19 mouse cellular contexts compared by ENCODE assay signal in genomic region chr5:117049940-117050339, GRCm38 (mm10).
DNase-seq lines count a peak whose midpoint lies in the region; ATAC-seq and TF ChIP-seq lines count a peak whose summit lies in the region.
"Had no signal": no experiment of that assay in that cellular context is flagged by ENCODE, and none has a peak within 500 bp of the region (broad histone marks: within the 10 kb centered on the region; RNA-seq: fewer than 3 reads in every experiment).

No protein-coding gene starts in this region.

- ATAC-seq in Patski: peak; percentile 63
- ATAC-seq: activated CD4-positive, CD25-positive, alpha-beta regulatory T cell, adult 4 months; CD4-positive, CD25-positive, alpha-beta regulatory T cell, adult 4 months had no signal

- DNase-seq in heart, adult 11 months: peak; percentile 80
- no peak for DNase-seq in heart, postnatal 4 days
- DNase-seq in Patski (ENCODE audit: low read depth, low spot score): peak; percentile 41
- DNase-seq in thymus, adult 2 months: no peak
- DNase-seq: adrenal gland, adult 2 months; adrenal gland, adult 8-10 months; adrenal gland, postnatal 10 days; adrenal gland, postnatal 14 days; adrenal gland, postnatal 25 days; adrenal gland, postnatal 36 days; B cell, adult 2 months; cerebellum, adult 11 months; cerebellum, adult 11-12 months; cerebellum, adult 18-20 months; cerebellum, adult 2 months had no signal

- in situ Hi-C loops in Patski (cut with MboI; ENCODE audit: low pct_unique_long_range_greater_than_20kb): no loop called here

- no peaks in the 10 kb centered on the region for H3K4me1 ChIP-seq in thymus, adult 2 months (replicated peaks; ENCODE audit: control insufficient read depth, insufficient read depth, low read length)

- no peak overlapping the region for H3K27ac ChIP-seq in thymus, adult 2 months (ENCODE audit: control insufficient read depth, insufficient read depth, low read length)

- H3K27me3 ChIP-seq in Patski: no peaks in the 10 kb centered on the region
- no peaks in the 10 kb centered on the region for H3K27me3 ChIP-seq in thymus, adult 2 months (ENCODE audit: control insufficient read depth, insufficient read depth, low read length)
- H3K27me3 ChIP-seq: CH12.LX had no signal

- H3K36me3 ChIP-seq in thymus, adult 2 months (ENCODE audit: control insufficient read depth, insufficient read depth, low read length): no peaks in the 10 kb centered on the region
- H3K36me3 ChIP-seq: G1E had no signal

- POLR2A ChIA-PET in Patski (lab: Charles Lee): no interaction called here

- no peak overlapping the region for H3K4me3 ChIP-seq in thymus, adult 2 months (ENCODE audit: control insufficient read depth, insufficient read depth, low read length)

- WGBS in thymus, adult 2 months: 91% methylated on average over 7 of the region's 7 CpGs

- no peak for TF ChIP-seq POLR2A in thymus, adult 2 months (IDR thresholded peaks at IDR 0.05; ENCODE audit: control insufficient read depth, extremely low read depth, insufficient read depth, low read length, poor library complexity)

- TF ChIP-seq CTCF in Patski (IDR thresholded peaks at IDR 0.05): no peak
- no peak for TF ChIP-seq CTCF in thymus, adult 2 months (IDR thresholded peaks at IDR 0.05; ENCODE audit: borderline replicate concordance, control insufficient read depth, extremely low read depth, insufficient read depth, low read length, poor library complexity)

- CTCF ChIA-PET in Patski (lab: Charles Lee): no interaction called here

Comparison
In these comparisons a context has a peak if more than half of its experiments do, and no peak if none do; other contexts are left out.
1. DNase-seq: peak in heart, adult 11 months (single experiment) and Patski (single experiment); none in heart, postnatal 4 days (single experiment) and thymus, adult 2 months (single experiment).